Mouse (Mus musculus) kidney, embryonic 14.5 days (tissue): ENCODE measurements around the gene Emc10. TPM values are rescaled to one million over a fixed set of nuclear protein-coding genes. Genes with fewer than 3 reads are reported as not detected.

Experiments used
- ATAC-seq: fragments of 200-750 bp; cut with Nextera tagmentation; 2 replicates; pipeline ENCODE4 v1.8.0; 2017; ENCODE audit warnings: moderate number of reproducible peaks, mild to moderate bottlenecking, moderate TSS enrichment, moderate library complexity; ENCODE audit not compliant: low FRiP score, low TSS enrichment
- H3K27ac ChIP-seq: fragments of 300-500 bp; sonication (generic); 2 replicates; pipeline ENCODE4 v1.5.1; 2014; ENCODE audit warnings: low read depth, mild to moderate bottlenecking, low read length, moderate library complexity, mixed read lengths
- H3K27me3 ChIP-seq: fragments of 300-500 bp; sonication (generic); 2 replicates; pipeline ENCODE4 v1.6.1; 2014; ENCODE audit warnings: mild to moderate bottlenecking, low read length; ENCODE audit not compliant: control insufficient read depth, insufficient read depth
- H3K36me3 ChIP-seq: fragments of 300-500 bp; sonication (generic); 2 replicates; pipeline ENCODE4 v1.6.1; 2014; ENCODE audit warnings: low read length, mixed read lengths; ENCODE audit not compliant: control insufficient read depth, insufficient read depth
- H3K4me1 ChIP-seq: fragments of 300-500 bp; sonication (generic); 2 replicates; pipeline ENCODE4 v1.6.1; 2014; ENCODE audit warnings: low read length, mixed read lengths; ENCODE audit not compliant: control insufficient read depth, insufficient read depth
- H3K4me2 ChIP-seq: fragments of 300-500 bp; sonication (generic); replicated peaks from 2 replicates; pipeline ENCODE4 v1.6.1; 2014; ENCODE audit warnings: low read depth, mild to moderate bottlenecking, low read length
- H3K4me3 ChIP-seq: fragments of 300-500 bp; sonication (generic); 2 replicates; pipeline ENCODE4 v1.5.1; 2014; ENCODE audit warnings: mild to moderate bottlenecking, low read length
- H3K9ac ChIP-seq: fragments of 300-500 bp; sonication (generic); 2 replicates; pipeline ENCODE4 v1.6.1; 2014; ENCODE audit warnings: low read depth, mild to moderate bottlenecking, low read length, moderate library complexity
- H3K9me3 ChIP-seq: fragments of 300-500 bp; sonication (generic); 2 replicates; pipeline ENCODE4 v1.6.1; 2016; ENCODE audit warnings: low read length; ENCODE audit not compliant: control insufficient read depth
- WGBS: fragments of 180-500 bp; shearing (Covaris S2); extraction: QIAGEN DNeasy Blood & Tissue Kit; methylation state at CpG from one replicate; pipeline ENCODE4 v1.1.7; 2014; 5-methylcytosine and 5-hydroxymethylcytosine counted together
- polyA plus RNA-seq: library from polyadenylated mRNA; unstranded; fragments of >200 nt; fragmentation: Nextera tagmentation; extraction: Ambion mirVana; gene quantifications from 2 replicates; pipeline ENCODE4 v1.2.1, GENCODE M21; 2014

Emc10 gene
- polyA plus RNA-seq, 1 experiment from 2014 or later, result 138 TPM

DNA sequence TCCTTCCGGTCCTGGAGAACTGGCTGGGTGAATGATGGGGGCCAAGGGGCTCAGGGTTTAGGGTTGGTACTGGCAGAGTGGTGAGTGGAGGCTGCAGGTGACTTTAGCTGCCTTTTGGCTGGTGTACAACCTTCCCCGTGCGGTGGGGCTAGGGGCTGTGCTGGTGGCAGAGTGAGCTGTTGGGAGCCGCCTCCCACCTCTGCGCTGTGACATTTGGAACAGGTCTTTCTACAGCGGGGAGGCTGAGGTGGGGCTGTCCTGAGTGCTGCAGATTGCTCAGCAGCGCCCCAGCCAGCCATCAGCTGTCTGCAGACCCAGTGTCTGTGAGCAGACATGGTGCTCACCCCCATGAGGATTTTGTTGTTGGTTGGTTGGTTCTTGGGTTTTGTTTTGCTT is 50.8 kb downstream of the Emc10 start:
- no peak overlapping the region for H3K4me2 ChIP-seq
- no peak for ATAC-seq
- H3K9me3 ChIP-seq, result no peaks in the 10 kb centered on the region
- peaks cover 12% of the 10 kb centered on the region for H3K4me1 ChIP-seq
- no peak overlapping the region for H3K27ac ChIP-seq
- 9% methylated on average over 7 of the region's 7 CpGs for WGBS
- H3K27me3 ChIP-seq, result peaks cover 62% of the 10 kb centered on the region
- H3K36me3 ChIP-seq, result no peaks in the 10 kb centered on the region
- H3K4me3 ChIP-seq, result no peak overlapping the region
- H3K9ac ChIP-seq, result no peak overlapping the region

GRCm38 (mm10) chr7:44444886-44445527 is 51.3 kb downstream of the Emc10 start:
- H3K4me3 ChIP-seq, result no peak overlapping the region
- H3K4me2 ChIP-seq, result no peak overlapping the region
- no peak for ATAC-seq
- 5% methylated on average over 29 of the region's 29 CpGs for WGBS
- H3K9me3 ChIP-seq, result no peaks in the 10 kb centered on the region
- H3K4me1 ChIP-seq, result peaks cover 12% of the 10 kb centered on the region
- H3K36me3 ChIP-seq, result no peaks in the 10 kb centered on the region
- H3K9ac ChIP-seq, result no peak overlapping the region
- H3K27me3 ChIP-seq, result peaks cover 67% of the 10 kb centered on the region
- H3K27ac ChIP-seq, result no peak overlapping the region

DNA sequence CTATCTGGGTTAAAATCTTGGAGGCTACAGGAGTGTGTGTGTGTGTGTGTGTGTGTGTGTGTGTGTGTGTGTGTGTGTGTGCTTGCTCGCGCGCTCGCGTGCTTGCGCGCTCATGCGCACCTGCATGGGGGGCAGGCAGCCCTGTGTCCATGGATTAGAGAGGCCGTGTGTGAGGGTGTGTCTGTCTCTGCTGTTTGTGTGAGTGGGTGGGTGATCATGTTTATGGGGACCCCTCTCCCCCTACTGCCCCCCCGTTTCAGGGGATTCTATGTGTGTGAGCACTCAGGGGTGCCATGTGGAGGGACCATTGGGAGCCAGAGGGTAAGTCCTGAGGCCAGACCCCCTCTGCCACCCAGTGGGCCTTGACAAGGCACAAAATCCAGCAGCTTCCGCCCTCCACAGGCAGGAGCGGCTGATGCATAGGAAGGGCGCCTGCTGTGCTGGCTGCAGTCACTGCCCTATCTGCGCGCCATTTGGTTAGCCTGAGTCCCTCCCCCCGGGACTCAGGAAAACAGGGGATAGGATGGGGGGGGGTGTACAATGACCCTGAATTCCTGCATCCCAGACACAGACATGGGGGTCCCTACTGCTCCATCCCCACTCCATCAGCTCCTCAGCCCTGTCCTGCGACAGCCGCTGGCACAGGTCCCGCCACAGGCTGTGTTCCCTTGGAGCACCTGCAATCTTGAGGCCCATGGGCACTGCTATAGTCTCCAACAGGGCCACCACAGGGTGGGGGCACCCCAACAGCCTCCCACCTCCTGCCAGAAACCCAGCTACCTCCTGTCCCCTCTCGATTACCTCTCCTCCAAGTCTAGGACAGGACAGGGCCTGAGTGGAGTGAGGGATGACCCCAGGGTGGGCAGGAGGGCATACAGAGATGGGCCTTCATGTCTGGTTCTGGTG is 52.8 kb downstream of the Emc10 start:
- 7% methylated on average over 20 of the region's 20 CpGs for WGBS
- Histone ChIP-seq H3K4me3 (peak overlapping the region; percentile 24; the same call in 1 of the 2 replicates), H3K27me3 (peaks cover 72% of the 10 kb centered on the region), H3K4me1 (peaks cover 12% of the 10 kb centered on the region), H3K27ac (no peak overlapping the region), H3K4me2 (peak overlapping the region; percentile 35; the same call in 1 of the 2 replicates), H3K36me3 (no peaks in the 10 kb centered on the region), H3K9me3 (no peaks in the 10 kb centered on the region), H3K9ac (no peak overlapping the region)
- ATAC-seq, result 0 out of 2 replicates have a peak, but pooled peaks have one; percentile 16

GRCm38 (mm10) chr7:44442407-44442821 is 53.9 kb downstream of the Emc10 start:
- peak overlapping the region; percentile 35 for H3K4me2 ChIP-seq
- no peak for ATAC-seq
- H3K27me3 ChIP-seq, result peaks cover 77% of the 10 kb centered on the region
- H3K9me3 ChIP-seq, result no peaks in the 10 kb centered on the region
- peaks cover 12% of the 10 kb centered on the region for H3K4me1 ChIP-seq
- WGBS, result 1% methylated on average over 12 of the region's 14 CpGs
- H3K36me3 ChIP-seq, result no peaks in the 10 kb centered on the region
- peak overlapping the region; percentile 47 for H3K9ac ChIP-seq
- no peak overlapping the region for H3K27ac ChIP-seq
- peak overlapping the region; percentile 24 for H3K4me3 ChIP-seq

DNA sequence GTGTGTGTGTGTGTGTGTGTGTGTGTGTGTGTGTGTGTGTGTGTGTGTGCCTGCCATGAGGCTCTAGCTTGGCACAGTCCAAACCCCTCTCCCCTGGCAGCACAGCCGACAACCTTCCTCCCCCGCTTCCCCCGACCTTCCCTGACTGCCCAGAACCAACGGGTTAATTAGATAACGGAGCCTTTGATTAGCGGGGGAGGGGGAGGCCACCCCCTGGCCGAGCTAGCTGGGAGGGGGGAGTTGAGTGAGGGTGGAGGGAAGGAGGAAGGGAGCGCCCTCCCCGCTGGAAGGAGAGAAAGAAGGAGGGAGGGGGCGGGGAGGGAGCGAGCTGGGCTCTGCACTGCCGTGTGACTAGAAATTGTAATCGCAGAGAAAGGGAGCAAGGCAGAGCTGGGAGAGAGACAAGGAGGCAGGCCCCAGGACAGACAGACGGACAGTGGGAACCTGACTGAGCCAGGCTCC is 54.6 kb downstream of the Emc10 start:
- Histone ChIP-seq H3K4me1 (peaks cover 12% of the 10 kb centered on the region), H3K4me3 (peak overlapping the region; percentile 24; the same call in 1 of the 2 replicates)
- WGBS, result 2% methylated on average over 14 of the region's 14 CpGs

GRCm38 (mm10) chr7:44441180-44441579 is 55.1 kb downstream of the Emc10 start:
- Histone ChIP-seq H3K4me3 (no peak overlapping the region), H3K9ac (no peak overlapping the region), H3K4me1 (peaks cover 12% of the 10 kb centered on the region), H3K36me3 (no peaks in the 10 kb centered on the region), H3K27me3 (peaks cover 72% of the 10 kb centered on the region), H3K4me2 (no peak overlapping the region), H3K9me3 (no peaks in the 10 kb centered on the region), H3K27ac (no peak overlapping the region)
- ATAC-seq, result no peak
- 0% methylated on average over 1 of the region's 1 CpGs for WGBS

More for the DNA sequence above, 54.6 kb downstream of the Emc10 start:
- H3K27me3 ChIP-seq, result peaks cover 77% of the 10 kb centered on the region
- H3K27ac ChIP-seq, result no peak overlapping the region
- H3K9ac ChIP-seq, result peak overlapping the region; percentile 47; the same call in 1 of the 2 replicates
- no peaks in the 10 kb centered on the region for H3K9me3 ChIP-seq
- no peaks in the 10 kb centered on the region for H3K36me3 ChIP-seq
- peak overlapping the region; percentile 35 for H3K4me2 ChIP-seq
- peak; percentile 29; the same call in 1 of the 2 replicates for ATAC-seq

DNA sequence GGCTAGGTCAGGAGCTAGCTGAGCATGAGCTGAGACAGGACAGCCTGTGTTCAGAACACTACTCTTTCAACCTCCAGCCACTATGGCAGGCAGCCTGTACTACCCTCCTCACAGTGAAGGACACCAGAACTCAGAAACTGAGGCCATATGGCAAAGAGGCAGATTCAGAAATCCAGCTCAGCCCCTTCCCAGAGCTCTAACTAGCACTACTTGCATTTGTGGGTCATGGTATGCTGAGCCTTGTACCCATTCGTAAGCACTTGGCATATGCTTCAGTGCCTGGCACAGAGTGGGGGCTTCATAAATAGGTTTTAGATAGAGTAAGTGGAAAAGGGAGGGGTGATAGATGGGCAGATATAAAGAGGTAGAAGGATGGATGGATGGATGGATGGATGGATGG is 55.9 kb downstream of the Emc10 start:
- peaks cover 12% of the 10 kb centered on the region for H3K4me1 ChIP-seq
- H3K9me3 ChIP-seq, result no peaks in the 10 kb centered on the region
- no peak overlapping the region for H3K27ac ChIP-seq
- ATAC-seq, result no peak
- no peaks in the 10 kb centered on the region for H3K36me3 ChIP-seq
- peaks cover 65% of the 10 kb centered on the region for H3K27me3 ChIP-seq
- no peak overlapping the region for H3K4me3 ChIP-seq
- no peak overlapping the region for H3K9ac ChIP-seq
- WGBS, result 89% methylated on average over 1 of the region's 1 CpGs
- H3K4me2 ChIP-seq, result no peak overlapping the region
